Mouse (Mus musculus) C2C12 (cell line): Measurements from ENCODE around the gene Arl15.

ENCODE experiments used
- CTCF ChIP-seq: IDR thresholded peaks from one replicate; pipeline ENCODE4 v1.5.1; 2011; ENCODE audit not compliant: control insufficient read depth, insufficient read depth, insufficient read length
- USF1 ChIP-seq: IDR thresholded peaks from one replicate; pipeline ENCODE4 v1.6.1; 2011; ENCODE audit warnings: low read depth, mild to moderate bottlenecking, control low read depth, moderate library complexity

GRCm38 (mm10) chr13:113935697-113936096 lies 141.4 kb downstream of the Arl15 start:
- TF ChIP-seq CTCF = no peak
- no peak for TF ChIP-seq USF1
